Mouse (Mus musculus) right cerebral cortex, postnatal 25 days (tissue): ENCODE measurements around the gene Cd247.
"Not testable (repeated sequence)": the region's sequence is repeated elsewhere in the genome, so short reads cannot be mapped to it uniquely, and the experiment has no call there.

Experiments used
- DNase-seq: peaks from one replicate; pipeline ENCODE4 v3.0.0; 2022

Cd247 gene

DNA sequence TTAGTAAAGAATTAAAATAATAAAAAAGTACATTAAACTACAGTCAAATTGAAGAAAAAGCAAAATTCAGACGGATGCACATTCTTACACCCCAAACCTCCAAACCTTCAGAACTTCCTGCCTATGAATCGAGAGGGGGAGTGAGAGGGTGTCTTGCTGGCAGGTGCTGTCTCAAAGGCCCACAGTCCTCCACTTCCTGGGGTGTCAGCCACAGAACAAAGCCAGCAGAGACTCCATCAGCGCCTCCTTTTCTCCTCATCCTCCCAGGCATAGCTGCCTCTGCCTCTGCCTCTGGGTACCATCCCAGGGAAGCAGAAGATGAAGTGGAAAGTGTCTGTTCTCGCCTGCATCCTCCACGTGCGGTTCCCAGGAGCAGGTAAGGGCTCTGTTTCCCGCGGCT is at the start of gene Cd247:
Cd247 (plus strand) TSS at position 171 of the 400 bp plus-strand sequence.
- DNase-seq = no peak

DNA sequence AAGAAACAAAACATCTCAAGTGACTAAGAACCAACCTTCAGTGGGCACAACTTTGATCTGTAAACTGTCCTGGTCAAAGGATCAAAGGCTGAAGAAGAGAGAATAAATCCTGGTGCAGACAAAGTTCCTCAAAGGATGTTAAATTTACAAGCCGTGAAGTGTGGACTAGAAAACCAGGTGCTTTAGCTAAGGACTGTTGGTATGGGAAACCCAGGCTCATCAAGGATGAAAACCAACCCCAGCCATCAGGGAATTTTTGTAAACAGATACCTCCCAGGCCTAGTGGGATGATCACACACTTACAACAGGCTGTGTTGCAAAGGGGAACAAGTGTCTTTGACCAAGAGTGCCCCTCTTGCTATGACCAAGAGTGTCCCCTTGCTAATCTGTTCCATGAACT is 49.5 kb upstream of the Cd247 start:
- no peak for DNase-seq

DNA sequence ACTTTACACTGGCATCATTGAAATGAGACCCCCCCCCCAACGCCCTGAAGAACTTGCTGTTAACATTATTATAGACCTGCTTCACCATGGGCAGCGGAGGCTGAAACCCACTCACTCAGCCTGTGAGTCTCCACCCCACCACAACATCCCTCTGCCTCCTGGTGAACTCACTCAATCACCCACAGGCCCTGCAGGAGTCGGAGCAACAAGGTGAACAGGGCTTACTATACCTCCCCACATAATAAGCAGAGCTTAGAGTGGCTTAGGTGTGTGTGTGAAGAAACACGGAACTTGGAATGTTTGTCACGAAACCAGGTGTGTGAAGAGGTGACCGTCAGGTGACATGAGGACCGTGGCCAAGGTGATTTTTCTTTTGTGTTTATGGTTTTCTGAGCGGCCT is 46.5 kb upstream of the Cd247 start:
- DNase-seq = no peak

DNA sequence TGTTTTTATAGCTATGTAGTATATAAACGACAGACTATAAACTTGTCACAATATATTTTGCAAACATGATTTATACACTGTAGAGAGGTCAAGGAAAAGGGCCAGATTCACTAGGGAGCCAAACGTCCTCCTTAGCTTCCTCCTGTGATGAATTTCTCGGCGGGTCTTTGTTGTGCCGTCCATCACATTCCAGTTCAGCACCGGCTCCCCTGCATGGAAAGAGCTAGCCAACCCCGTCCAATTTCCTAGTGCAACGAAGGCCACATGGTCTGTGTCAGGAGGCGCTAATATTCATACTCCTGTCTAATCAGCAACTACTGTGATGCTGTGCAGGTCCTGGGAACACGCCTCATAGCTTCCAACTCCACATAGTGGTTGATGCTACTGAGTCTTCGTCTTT is 40.4 kb upstream of the Cd247 start:
- DNase-seq = no peak

DNA sequence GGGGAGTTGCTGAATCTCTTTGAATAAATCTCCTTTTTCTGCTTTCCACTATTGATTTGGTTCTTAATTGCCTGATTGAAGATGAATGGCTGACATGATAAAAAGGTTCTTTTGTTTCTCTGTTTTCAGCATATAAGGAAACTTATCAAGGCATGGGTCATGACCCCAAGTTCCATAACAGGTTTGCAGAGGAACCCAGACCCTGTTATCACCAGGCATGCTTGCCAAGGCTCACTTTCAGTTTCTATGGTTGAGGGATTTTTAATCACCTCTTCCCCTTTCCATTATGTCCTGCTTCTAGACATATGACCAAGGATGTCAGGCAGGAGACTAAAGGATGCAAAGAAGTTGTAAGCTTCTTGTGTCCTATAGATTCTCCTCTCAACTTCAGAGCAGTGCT is 37.3 kb upstream of the Cd247 start:
- no peak for DNase-seq

DNA sequence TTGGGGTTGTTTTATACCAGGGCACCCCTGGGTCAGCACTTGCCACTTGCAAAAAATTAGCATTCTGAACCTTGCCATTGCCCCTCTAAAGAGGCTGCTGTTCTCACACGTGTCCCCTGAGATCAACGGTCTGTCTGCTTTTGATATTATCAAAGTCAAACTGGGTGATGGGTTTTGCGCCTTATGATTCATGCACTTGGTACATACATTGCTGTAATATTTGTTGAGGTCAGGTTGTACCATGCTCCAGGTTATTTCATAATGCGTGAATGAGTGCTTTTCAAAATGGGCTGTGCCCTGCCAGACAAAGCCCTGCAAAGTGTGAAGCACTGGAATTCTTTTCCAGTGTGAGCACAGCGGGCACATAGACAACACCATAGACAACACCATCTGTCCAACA is 36.6 kb upstream of the Cd247 start:
- DNase-seq = no peak

DNA sequence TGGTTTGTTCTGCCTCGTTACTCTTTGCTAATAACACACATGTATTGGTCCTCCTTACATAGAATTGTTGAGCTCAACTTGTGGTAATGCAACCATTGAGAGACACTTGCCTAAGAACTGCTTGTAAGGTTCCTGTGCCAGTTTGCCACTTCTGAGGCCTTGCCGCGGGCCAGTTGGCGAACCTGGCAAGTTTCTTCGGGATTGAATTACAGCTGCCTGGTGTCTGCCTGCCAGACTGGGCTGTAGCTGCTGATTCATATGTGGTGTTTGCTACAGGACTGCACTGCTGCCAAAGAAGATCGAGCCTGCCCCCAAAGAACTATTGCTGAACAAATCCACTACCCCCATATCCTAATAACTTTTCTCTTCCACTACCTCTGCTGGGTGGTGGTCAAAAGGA is 34.3 kb upstream of the Cd247 start:
- no peak for DNase-seq

DNA sequence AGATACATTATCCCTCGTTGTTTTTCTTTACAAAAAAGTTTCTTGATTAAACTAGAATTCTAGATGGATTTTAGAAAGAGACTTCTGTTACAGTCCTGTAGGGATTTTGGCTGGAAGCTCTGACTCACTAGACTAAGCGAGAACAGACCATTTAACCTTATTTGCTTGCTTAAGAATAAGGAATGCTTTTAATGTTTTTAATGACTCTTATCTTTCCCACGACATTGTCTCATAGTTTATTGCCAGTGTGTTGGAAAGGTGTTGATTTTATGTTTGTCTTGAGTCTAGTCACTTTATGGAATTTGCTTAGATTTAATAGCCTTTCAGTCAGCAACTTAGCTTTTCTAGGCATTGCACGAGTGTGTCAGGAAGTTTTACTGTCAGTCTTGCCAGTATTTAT is 33.3 kb upstream of the Cd247 start:
- DNase-seq = no peak

DNA sequence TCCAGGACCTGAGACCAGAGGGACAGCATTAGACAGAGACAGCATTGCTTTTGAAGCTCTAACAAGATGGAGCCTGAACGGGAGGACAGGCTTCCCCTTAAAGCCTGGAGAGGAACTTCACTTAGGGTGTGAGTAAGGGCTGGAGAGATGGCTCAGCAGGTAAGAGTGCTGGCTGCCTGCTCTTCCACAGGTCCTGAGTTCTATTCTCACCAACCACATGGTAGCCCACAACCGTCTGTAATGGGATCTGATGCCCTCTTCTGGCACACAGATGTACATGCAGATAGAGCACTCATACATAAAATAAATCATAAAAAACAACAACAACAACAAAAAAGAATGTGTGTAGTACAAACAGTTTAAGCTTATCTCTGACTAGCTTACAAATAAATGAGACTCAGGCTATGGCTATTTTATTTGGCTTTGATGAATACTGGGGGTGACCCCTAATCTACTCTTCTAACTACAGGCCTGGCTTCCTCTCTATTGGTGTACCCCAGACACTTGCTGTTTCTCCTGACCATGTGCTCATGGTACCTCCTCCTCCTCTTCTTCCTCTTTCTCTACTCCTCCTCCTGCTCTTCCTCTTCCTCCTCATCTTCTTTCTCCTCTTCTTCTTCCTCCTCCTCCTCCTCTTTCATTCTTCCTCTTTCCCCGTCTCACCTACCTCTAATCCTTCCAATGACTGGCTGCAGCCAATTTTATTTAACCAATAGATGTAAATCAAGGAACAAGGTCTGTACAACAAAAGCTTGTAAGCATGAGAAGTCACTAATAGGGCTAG is 26.8 kb upstream of the Cd247 start:
- no peak for DNase-seq

DNA sequence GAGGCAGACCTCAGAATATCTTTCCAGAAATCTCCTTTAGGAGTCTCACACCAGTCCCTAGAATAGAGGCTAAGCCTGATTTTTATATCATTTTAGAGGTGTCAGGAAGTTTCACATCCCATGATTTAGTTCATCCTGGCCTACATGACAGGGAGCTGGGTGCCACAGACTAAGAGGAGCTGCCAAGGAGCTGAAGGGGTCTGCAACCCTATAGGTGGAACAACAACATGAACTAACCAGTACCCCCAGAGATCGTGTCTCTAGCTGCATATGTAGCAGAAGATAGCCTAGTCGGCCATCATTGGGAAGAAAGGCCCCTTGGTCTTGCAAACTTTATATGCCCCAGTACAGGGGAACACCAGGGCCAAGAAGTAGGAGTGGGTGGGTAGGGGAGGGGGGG is 26.0 kb upstream of the Cd247 start:
- DNase-seq = not testable (repeated sequence)

DNA sequence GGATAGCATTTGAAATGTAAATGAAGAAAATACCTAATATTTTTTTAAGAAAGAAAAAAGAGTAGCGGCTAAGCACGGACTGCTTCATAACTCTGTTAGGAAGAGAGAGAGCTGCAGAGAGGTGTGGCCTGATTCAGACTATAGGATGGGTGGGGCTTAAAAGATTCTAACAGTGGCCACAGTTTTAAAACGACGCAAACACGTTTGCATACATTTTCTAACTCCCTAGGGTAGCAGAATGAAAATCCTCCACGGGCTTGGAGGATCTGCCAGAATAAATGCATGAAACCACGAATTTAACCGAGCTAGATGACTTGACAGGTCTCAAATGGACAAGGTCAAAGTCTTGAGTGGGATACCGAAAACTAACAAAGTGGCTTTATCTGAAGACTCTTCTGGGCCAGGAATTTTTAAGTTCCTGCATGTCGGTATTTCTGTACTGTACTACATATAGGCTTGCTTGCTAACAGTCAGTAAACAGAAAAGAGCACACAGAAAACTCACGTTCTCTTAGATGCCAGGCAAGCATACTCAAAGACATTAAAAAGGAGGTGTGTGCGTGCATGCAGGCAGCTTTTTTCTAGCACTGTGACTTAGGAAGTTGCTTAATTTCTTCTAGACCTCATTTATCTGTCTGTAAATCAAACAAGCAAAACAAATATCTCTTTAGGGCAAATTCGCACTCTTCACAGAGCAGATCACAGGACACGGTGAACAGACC is 25.4 kb upstream of the Cd247 start:
- DNase-seq = no peak

DNA sequence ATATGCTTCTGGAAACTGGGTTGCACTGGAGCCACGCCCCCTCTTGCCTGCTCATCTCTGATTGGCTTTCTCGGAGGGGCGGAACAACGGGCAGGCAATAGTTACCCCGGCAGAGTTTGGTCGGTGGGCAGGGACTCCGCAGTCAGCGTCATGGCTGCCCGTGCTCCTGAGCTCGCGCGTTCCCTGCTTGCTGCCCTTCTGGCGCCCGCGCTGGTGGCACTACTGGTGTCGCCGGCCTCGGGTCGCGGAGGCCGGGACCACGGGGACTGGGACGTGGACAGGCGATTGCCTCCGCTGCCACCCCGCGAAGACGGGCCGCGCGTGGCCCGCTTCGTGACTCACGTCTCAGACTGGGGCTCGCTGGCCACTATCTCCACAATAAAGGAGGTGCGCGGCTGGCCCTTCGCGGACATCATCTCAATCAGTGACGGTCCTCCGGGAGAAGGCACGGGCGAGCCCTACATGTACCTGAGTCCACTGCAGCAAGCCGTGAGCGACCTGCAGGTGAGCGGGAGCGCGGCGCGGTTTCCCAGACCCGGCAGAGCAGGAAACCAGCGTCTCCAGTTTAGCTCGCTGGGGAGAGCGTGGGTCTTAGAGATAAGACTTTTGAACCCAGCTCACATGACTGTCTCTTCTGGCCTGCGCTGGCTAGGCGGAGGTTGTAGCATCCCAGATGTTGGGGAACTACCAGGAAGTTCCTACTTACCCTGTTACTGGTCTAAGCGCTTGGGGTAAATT is 24.7 kb upstream of the Cd247 start, which contains the start of gene Creg1:
Creg1 (plus strand) TSS at position 112 of the 738 bp plus-strand sequence.
- peak; percentile 92 for DNase-seq

DNA sequence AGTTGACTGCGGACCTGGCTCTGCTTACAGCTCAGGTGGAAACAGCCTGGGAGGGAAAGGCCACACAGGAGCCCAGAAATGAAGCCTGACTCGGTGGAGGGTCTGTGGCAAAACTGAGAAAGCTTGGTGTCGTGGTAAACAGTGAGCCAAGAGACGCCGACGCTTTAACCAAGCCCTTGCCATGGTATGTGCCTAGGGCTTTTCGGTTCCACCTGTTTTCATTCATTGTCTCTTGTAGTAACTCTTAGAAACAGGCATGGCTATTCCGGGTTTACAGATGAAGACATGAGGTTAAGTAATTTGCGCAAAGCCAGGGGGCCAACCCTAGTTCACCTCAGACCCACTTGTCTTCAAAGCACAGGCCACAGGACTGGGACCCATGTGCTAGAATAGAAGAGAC is 23.9 kb upstream of the Cd247 start:
- no peak for DNase-seq

DNA sequence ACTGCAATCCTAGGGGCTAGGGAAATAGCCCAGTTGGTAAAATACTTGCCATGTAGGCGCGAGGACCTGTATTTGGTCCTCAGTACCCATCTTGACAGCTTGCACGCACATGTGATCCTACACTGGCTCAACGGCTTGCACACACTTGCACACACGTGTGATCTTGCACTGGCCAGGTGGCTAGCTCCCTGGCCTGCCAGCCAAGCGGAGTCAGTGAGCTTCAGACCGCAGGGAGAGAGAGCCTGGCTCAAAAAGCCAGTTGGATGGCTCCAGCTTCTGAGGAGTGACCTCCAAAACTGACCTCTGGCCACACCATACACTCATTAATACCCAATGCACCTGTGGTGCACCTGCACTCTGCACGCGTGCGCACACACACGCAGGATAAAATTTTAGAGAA is 23.4 kb upstream of the Cd247 start:
- DNase-seq = no peak

DNA sequence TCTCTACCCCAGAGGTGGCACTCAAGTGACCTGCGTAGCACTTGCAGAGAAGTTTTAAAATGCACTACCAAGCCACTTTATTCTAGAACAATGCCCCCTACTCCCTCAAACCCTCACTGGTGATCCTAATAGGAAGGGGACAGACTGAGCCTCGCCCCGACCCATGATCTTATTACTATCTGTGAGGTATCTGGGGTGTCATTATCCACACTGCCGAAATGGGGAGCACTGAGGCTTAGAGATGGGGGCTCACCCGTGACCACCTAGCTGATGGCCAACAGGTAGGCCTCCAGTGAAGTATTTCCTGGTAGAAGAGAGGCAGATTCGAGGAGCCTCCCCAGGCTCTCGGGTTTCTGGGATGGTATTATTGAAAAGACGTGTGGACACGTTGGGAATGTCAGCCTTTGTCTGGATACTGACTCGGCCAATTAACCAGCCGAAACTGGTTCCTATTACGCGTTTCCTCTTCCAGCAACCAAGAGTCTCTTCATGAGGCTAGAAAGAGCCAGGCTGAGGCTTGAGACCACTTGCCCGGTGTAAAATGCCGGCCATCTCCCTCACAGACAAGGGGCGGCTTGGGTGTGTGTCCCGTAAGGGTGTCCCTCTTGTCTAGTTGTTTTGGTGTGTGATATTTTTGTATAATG is 22.7 kb upstream of the Cd247 start:
- DNase-seq = no peak

DNA sequence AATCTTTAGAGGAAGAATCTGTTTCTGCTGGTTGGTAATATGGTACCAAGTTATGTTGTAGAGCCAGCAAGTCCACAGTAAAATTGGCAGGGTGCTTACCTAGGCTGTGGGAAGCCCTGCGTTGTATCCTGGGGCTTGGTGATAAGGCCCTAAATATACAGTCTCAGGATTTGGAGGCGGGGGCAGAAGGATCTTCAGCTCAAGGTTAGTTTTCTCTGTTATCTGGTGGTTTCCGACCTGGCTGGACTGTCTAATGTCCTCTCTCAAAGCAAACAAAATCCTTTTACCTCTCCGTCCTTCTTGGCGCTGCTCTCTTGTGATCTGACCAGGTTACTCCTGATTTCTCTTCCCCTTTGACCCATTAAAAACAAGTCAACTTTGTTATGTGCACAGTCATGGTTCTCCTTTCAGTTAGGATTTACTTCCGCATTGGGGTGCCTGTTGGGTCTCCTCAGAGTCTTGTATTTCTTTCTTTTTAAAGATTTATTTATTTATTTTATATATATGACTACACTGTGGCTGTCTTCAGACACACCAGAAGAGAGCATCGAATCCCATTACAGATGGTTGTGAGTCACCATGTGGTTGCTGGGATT is 22.1 kb upstream of the Cd247 start:
- no peak for DNase-seq

DNA sequence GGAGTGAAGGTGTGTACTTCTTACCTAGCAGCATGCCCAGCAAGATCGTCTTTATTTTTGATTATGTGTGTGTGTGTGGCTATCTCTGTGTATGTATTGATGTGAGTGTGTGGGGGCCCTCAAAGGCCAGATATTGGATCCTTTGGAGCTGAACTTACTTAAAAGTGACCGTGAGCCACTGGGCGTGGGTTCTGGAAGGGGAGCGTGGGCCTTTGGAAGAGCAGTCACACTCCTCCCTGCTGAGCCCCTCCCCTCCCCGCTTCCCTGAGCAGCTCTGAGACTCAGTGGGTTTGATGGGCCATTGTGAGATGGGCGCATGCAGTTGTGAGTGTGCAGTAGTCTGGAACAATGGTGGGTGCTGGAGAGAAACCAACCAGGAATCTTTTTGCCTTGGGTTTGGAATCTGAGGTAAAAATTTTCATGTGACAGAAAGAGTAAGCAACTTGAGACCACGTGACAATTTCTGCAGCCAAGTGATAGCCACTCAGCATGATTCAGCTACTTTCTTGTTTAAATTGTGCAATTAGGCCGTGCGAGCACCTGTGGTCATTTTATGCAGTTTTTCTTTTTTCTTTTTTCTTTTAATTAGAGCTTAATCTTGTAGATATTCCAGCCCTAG is 19.5 kb upstream of the Cd247 start:
- no peak for DNase-seq

DNA sequence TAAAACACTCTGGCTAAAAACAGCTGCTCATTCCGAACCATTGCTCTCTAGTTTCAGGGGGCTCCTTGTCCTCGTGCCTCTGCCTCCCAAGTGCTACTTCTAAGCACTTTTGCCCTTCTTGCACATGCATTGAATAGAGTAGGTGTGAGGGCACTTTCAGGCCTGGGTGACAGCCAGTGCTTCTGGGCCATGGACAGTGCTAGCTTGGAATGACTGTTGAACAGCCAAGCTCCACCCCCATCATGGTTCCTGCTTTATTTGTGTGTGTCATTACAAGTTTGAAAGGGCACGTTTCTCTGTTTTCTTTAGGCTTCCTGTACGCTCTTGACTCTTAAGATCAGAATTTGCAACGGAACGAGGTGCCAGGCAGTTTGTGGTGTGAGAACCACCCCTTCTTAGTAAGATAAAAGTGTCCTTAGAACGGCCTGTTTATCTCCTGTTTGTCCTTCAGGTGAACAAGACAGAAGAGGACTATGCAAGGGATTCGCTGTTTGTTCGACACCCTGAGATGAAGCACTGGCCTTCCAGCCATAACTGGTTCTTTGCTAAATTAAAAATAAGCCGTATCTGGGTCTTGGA is 18.2 kb upstream of the Cd247 start:
- no peak for DNase-seq

DNA sequence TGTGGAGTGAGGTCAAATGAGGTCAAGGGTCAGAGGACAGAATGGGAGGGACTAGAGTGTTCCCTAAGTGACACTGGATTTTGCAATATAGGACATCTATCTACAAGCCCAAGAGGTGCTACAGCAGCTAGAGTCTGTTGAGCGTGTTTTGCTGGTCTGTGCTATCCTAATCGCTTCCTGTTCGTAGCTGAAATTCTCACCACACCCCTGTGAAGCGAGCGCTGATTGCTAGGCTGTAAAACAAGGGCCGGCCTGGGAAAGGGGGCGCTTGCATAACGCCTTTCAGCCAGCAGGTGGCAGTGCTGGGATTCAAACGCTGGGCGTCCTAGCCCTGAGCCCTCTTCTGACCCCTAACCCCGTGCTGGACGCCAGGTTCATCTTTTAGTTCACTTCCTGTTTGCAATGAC is 17.0 kb upstream of the Cd247 start:
- DNase-seq = peak; percentile 42

DNA sequence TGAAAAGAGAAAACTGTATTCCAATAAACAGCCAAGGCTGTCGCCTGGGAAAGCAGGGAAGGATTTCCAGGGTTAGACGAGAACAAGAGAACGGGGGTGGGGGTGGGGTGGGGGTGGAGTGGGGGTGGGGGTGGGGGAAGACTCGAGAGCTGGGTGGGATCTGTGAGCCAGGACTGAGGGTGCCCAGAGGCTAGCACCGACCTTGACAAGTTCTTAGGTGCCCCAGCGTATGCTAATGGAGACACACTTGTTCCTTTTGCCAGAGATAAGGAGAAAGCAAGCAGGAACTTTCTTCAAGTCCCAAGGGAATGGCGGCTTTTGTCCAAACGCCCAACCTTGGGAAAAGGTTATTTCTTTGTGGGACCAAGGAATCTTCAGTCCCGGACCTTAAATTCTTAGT is 16.5 kb upstream of the Cd247 start:
- no peak for DNase-seq

DNA sequence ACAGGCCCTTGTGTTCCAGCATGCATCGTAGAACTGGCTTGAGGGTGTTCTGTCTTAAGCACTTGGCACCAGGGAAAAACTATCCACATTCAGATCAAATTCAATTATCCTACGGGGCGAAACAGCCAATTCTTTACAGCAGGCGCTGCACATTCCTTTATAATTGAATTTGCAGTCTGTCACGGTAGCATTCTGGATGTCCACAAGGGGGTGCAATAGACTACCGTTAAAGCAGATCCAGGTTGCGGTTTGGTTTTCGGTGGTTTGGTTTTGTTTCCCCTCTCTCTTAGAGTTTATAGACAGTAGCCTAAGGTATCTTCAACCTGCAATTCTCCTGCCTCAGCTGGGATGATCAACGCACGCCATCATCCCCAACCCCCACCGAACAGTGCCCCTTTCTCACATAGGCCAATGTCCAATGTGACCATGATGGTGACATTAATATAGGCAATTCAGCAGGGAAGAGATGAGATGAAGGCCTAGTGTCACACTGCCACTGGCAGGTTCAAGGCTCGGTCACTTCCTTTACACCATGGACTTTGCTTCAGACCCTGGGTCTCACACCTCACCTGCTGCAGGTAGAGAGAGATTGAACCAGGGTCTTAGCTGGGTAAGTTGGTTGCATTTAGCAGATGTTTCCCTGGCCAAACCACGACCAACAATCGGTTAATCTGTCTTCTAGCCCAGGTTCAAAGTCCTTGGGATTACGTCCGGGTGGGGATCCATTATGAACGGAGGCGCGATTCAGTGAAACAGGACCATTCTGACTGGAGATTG is 12.8 kb upstream of the Cd247 start:
- DNase-seq = peak; percentile 27
